ENCODE assay signal across 21 mouse cellular contexts in the genomic region with DNA sequence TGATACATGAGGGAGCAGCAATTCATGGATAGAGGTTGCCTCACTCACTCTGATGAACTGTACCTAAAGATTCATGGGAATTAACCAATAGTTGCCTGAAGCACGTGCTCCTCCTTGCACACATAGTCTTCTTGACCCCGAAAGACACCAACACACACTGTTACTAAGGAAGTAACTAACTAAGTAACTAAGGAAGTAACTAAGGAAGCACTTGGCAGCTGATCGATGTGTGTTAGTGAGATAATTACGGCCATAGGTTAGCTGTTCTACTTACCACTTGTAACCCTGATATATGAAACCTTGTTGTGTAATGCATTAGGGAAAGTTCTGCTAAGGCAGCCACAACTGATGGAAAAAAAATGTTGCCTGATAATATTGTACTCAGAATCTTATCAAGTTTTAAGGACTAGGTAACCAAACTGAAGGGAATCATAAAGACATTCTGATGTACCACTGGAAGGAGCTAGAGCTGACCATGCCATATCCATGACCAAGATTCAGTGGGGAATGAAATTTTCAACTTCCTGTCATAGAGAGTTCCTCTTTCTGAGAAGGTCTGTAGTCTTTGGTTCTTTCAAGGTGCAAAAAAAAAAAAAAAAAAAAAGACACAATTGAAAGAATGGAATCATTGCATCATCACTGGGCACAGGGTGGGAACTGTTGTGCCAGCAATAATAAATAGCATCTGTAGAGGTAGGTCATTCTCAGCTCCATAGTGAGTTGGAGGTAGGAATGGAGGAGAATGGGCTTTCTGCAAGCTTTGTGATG. TPM values are rescaled to one million over a fixed set of nuclear protein-coding genes. Genes with fewer than 3 reads are reported as not detected.
"Had no signal": no experiment of that assay in that cellular context is flagged by ENCODE, and none has a peak within 500 bp of the region (broad histone marks: within the 10 kb centered on the region; RNA-seq: fewer than 3 reads in every experiment).

No protein-coding gene starts in this region.

- H3K4me1 ChIP-seq: kidney, embryonic 15.5 days; limb, embryonic 15.5 days; megakaryocyte, embryonic 14.5 days; midbrain, embryonic 15.5 days; neural tube, embryonic 12.5 days had no signal

- H3K27me3 ChIP-seq: kidney, embryonic 15.5 days; limb, embryonic 15.5 days; megakaryocyte, embryonic 14.5 days; midbrain, embryonic 15.5 days; neural tube, embryonic 12.5 days had no signal

- H3K36me3 ChIP-seq: kidney, embryonic 15.5 days; limb, embryonic 15.5 days; midbrain, embryonic 15.5 days; neural tube, embryonic 12.5 days had no signal

- H3K9me3 ChIP-seq: kidney, embryonic 15.5 days; limb, embryonic 15.5 days; megakaryocyte, embryonic 14.5 days; midbrain, embryonic 15.5 days; neural tube, embryonic 12.5 days had no signal

- ATAC-seq: intestine, embryonic 16.5 days; midbrain, embryonic 15.5 days had no signal

- DNase-seq: kidney, adult 2 months; kidney, postnatal 14 days; layer of hippocampus, adult 9-11 months; layer of hippocampus, postnatal 36 days; lung, embryonic 14.5 days; lung, postnatal 14 days; thymus, postnatal 4 days had no signal

- H3K4me2 ChIP-seq: kidney, embryonic 15.5 days; limb, embryonic 15.5 days; lung, embryonic 14.5 days; midbrain, embryonic 11.5 days; midbrain, embryonic 15.5 days; neural tube, embryonic 12.5 days had no signal

- H3K4me3 ChIP-seq: kidney, embryonic 15.5 days; limb, embryonic 15.5 days; megakaryocyte, embryonic 14.5 days; midbrain, embryonic 15.5 days; neural tube, embryonic 12.5 days had no signal

- H3K9ac ChIP-seq: kidney, embryonic 15.5 days; limb, embryonic 15.5 days; lung, embryonic 14.5 days; midbrain, embryonic 15.5 days; neural tube, embryonic 12.5 days had no signal

- H3K27ac ChIP-seq: kidney, embryonic 15.5 days; limb, embryonic 15.5 days; midbrain, embryonic 15.5 days; neural tube, embryonic 12.5 days; stomach, postnatal 0 days had no signal

RNA-seq across cellular contexts. Expression of a gene that starts 40.9 kb away (rescaled TPM):
- total RNA-seq: monocyte, adult 5-6 weeks; neutrophil, adult 5-6 weeks had no signal
- polyA plus RNA-seq: kidney, adult 2 months; large intestine, adult 2 months; limb, embryonic 11.5 days; limb, embryonic 15.5 days; lung, embryonic 14.5 days had no signal

RNA-seq across cellular contexts. Expression of a gene that starts 44.2 kb away (rescaled TPM):
- total RNA-seq: layer of hippocampus, postnatal 36 days; left cerebral cortex, adult 8-10 months; left cerebral cortex, postnatal 25 days; monocyte, adult 5-6 weeks; neutrophil, adult 5-6 weeks had no signal
- polyA plus RNA-seq: intestine, embryonic 16.5 days; kidney, adult 2 months; kidney, embryonic 15.5 days; large intestine, adult 2 months; limb, embryonic 11.5 days; limb, embryonic 15.5 days; lung, embryonic 14.5 days; midbrain, embryonic 11.5 days; midbrain, embryonic 15.5 days; neural tube, embryonic 12.5 days; stomach, postnatal 0 days had no signal
